Mouse (Mus musculus): ENCODE results near the gene Ak9.

- TF ChIP-seq CTCF (conservative IDR thresholded peaks at IDR 0.05; ENCODE audit: insufficient read depth, insufficient read length, low read depth, low read length) (no peak), POLR2A (IDR thresholded peaks at IDR 0.05; ENCODE audit: low read depth, low read length) (no peak)
Observed at GRCm38 (mm10) chr10:41451656-41452055, 147.9 kb downstream of the Ak9 start.

All from kidney, adult 2 months (tissue).